Mouse (Mus musculus): ENCODE results near the gene Fyb2.

- TF ChIP-seq POLR2A (IDR thresholded peaks at IDR 0.05; ENCODE audit: insufficient read depth, low read depth, low read length) (no peak), CTCF (IDR thresholded peaks at IDR 0.05) (peak; percentile 88)
Observed at GRCm38 (mm10) chr4:104911685-104912084, 1.6 kb upstream of the Fyb2 start.

Data from heart, adult 2 months (tissue).